Mouse (Mus musculus) cerebellum, adult 2 months (tissue): ENCODE results near the gene 1700123O20Rik. TPM values are rescaled to one million over a fixed set of nuclear protein-coding genes. Genes with fewer than 3 reads are reported as not detected.

Source experiments
- DNase-seq, 2 experiments: peaks; one replicate each; pipeline ENCODE4 v3.0.0; 2021
- H3K27ac ChIP-seq: fragments of 200-500 bp; 2 replicates; pipeline ENCODE4 v1.5.1; 2012; ENCODE audit warnings: low read length, control low read depth, inconsistent platforms; ENCODE audit not compliant: insufficient read depth
- H3K27me3 ChIP-seq: fragments of 200-500 bp; 2 replicates; pipeline ENCODE4 v1.6.1; 2012; ENCODE audit warnings: inconsistent platforms, mild to moderate bottlenecking, low read length, moderate library complexity; ENCODE audit not compliant: control insufficient read depth, insufficient read depth
- H3K4me1 ChIP-seq: fragments of 200-500 bp; 2 replicates; pipeline ENCODE4 v1.6.1; 2011; ENCODE audit warnings: low read length; ENCODE audit not compliant: control insufficient read depth, insufficient read depth
- H3K4me3 ChIP-seq: fragments of 200-500 bp; replicated peaks from 2 replicates; pipeline ENCODE3; 2011; ENCODE audit warnings: mild to moderate bottlenecking, low read depth, low read length, control low read depth; ENCODE audit not compliant: insufficient read depth
- CTCF ChIP-seq: fragments of 200-500 bp; IDR thresholded peaks from 2 replicates; pipeline ENCODE4 v1.5.1; 2011; ENCODE audit warnings: low read depth, mild to moderate bottlenecking, control low read depth, low read length, moderate library complexity, borderline replicate concordance; ENCODE audit not compliant: insufficient read depth
- POLR2A ChIP-seq: fragments of 200-500 bp; IDR thresholded peaks from 2 replicates; pipeline ENCODE4 v1.6.1; 2011; ENCODE audit warnings: low read length, control low read depth, borderline replicate concordance; ENCODE audit not compliant: insufficient read depth
- WGBS: fragments of 180-500 bp; shearing (Covaris S2); methylation state at CpG from one replicate; pipeline ENCODE4 v1.1.7; 2018; 5-methylcytosine and 5-hydroxymethylcytosine counted together
- polyA plus RNA-seq: library from polyadenylated mRNA; depleted of rRNA; stranded (reverse); fragments of >200 nt; gene quantifications from 2 replicates; pipeline ENCODE4 v1.2.3, GENCODE M21; 2012; rRNA removed

Gene 1700123O20Rik
- polyA plus RNA-seq, 1 experiment = 51.0 TPM

DNA sequence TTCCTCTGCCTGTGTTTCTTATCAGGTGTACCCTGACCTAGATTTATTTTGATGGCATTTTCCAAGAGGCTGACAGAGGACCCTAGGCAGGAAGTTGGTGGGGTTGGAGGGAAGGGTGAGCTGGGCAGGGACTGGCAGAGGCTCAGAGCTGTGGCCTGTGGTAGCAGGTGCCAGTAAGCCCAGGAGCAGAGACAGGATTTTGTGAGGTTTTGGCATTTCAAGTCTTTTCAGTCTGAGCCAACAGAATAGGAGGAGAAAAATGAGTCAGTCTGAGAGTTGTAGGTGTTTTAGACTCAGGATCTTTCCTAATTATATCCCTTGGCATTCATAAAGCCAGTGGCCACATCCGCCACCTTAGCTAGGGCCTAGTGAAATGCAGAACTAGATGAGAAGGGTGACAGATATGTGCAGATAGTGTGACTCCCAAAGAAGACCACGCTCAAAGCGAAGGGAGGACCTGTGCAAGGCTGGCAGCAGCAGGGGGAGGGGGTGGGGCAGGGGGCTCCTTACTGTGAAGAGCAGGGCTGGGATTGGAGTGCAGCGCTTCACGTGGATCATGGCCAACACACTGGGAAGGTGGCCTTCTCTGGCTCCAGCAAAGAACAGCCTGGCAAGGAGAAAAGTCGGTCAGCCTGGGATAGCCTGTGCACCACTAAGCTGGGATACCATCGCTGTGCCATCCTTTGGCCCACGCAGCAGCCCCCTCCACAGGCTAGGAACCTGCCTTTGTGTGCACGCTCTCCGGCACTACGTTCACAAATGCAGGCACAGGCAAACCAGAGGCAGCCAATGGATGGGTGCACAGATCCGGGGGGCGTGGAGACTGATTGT, 43.0 kb downstream of the 1700123O20Rik start:
- Histone ChIP-seq H3K4me3 (no peak overlapping the region), H3K27ac (peak overlapping the region; percentile 93), H3K4me1 (peaks cover 26% of the 10 kb centered on the region), H3K27me3 (no peaks in the 10 kb centered on the region)
- WGBS = 17% methylated on average over 13 of the region's 13 CpGs
- TF ChIP-seq CTCF (no peak), POLR2A (no peak)
- DNase-seq = peak; percentile 55 to 65

DNA sequence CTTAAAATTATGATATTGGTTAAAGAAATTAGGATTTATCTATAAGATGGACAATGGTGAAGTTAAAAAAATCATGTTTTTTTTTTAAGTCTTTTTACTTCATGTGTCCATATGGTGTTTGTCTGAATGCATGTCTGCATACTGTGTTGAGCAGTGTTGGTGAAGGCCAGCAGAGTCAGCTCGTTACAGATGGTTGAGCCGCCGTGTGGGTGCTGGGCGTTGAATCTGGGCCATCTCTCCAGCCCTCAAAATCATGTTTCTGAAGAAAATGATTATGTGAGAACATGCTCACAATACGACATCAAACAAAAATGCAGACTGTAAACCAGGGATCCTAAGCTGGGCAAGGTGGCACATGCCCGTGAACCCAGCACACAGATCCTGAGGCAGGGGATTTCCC, 44.3 kb downstream of the 1700123O20Rik start:
- Histone ChIP-seq H3K27me3 (no peaks in the 10 kb centered on the region), H3K27ac (peak overlapping the region; percentile 36), H3K4me1 (peaks cover 35% of the 10 kb centered on the region), H3K4me3 (no peak overlapping the region)
- 12% methylated on average over 6 of the region's 6 CpGs for WGBS
- TF ChIP-seq POLR2A = no peak
- TF ChIP-seq CTCF = no peak
- DNase-seq = peak; percentile 62 to 75

- H3K27me3 ChIP-seq = no peaks in the 10 kb centered on the region
- H3K4me3 ChIP-seq = no peak overlapping the region
- H3K4me1 ChIP-seq = peaks cover 37% of the 10 kb centered on the region
- no peak overlapping the region for H3K27ac ChIP-seq
- whole genome bisulfite sequencing = 80% methylated on average over 8 of the region's 8 CpGs
- TF ChIP-seq CTCF = no peak
- no peak for TF ChIP-seq POLR2A
- no peak for DNase-seq
These were observed 46.2 kb downstream of the 1700123O20Rik start for GRCm38 (mm10) chr14:54732206-54732605.

GRCm38 (mm10) chr14:54734004-54734403, 48.0 kb downstream of the 1700123O20Rik start:
- H3K4me1 ChIP-seq = peaks cover 37% of the 10 kb centered on the region
- DNase-seq = no peak
- 32% methylated on average over 4 of the region's 4 CpGs for WGBS
- no peak overlapping the region for H3K27ac ChIP-seq
- no peaks in the 10 kb centered on the region for H3K27me3 ChIP-seq
- no peak overlapping the region for H3K4me3 ChIP-seq
- TF ChIP-seq POLR2A (no peak), CTCF (no peak)

DNA sequence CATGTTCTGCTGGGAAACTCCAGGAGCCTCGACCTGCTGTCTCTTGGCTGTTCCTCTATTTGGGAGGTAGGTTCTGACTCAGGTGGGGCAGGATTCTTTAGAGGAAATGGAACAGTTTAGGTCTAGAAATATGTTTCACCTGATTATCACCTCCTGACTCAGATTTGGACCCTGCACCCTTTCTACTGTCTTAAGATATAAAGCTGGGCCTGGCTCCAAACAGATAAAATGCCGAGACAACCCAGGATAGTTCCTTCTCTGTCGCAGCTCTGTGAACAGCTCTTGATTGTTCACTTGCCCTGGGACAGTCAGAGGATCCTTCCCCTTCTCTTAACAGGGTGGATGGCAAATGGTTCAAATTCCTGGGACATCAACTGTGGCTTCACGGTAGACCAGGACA, 49.2 kb downstream of the 1700123O20Rik start:
- H3K27ac ChIP-seq = no peak overlapping the region
- TF ChIP-seq POLR2A (no peak), CTCF (no peak)
- H3K4me3 ChIP-seq = no peak overlapping the region
- H3K4me1 ChIP-seq = peaks cover 26% of the 10 kb centered on the region
- DNase-seq = no peak
- 81% methylated on average over 4 of the region's 4 CpGs for WGBS
- no peaks in the 10 kb centered on the region for H3K27me3 ChIP-seq

DNA sequence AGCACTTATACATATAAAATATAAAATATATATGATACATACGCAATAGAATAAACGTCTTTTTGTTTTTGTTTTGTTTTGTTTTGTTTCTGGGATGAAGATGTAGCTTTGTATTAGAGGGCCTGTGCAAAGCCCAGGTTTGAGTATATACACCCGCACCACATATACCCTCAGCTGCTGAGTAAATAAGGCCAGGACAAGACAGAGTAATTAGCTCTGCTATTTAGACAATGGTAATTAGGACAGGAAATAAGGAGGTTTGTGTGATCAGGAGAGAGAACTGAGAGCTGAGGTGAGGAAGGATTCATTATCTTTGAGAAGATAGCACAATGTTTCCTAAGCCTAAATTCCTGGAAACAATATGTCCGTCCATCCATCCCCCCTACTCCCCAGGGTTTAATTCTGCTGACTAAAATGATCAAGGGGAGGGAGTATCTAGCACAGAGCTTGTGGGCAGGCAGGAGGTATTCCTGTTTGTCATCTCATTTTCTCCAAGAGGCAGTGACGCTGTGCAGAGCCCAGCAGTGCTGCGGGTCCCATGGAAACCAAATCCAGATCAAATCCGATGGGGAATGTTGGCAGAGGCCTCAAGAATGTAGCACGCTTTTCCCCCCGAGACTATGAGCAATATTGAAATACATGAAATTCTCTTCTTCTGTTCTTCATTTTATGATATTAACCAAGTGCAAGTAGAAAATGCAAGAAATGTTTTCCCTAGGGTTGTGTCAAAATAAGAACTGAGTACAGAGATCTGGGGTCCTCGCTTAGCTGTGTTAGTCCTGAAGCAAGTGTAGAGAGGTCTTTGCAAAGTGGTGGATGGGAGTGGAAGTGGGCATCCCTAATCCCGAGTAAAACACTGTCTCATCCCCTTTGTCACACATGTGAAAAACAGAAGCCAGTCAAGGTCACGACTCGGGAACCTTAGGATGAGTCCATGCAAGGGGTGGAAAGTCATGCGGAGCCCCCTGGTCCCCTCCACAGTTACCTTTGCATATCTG, 50.8 kb downstream of the 1700123O20Rik start:
- H3K27ac ChIP-seq = peak overlapping the region; percentile 30; the same call in 1 of the 2 replicates
- H3K4me1 ChIP-seq = peaks cover 19% of the 10 kb centered on the region
- H3K4me3 ChIP-seq = no peak overlapping the region
- no peaks in the 10 kb centered on the region for H3K27me3 ChIP-seq
- no peak for DNase-seq
- TF ChIP-seq CTCF (no peak), POLR2A (no peak)
- 59% methylated on average over 14 of the region's 14 CpGs for WGBS

GRCm38 (mm10) chr14:54737634-54738033, 51.6 kb downstream of the 1700123O20Rik start:
- no peaks in the 10 kb centered on the region for H3K27me3 ChIP-seq
- peak; percentile 63 to 77 for DNase-seq
- H3K4me3 ChIP-seq = no peak overlapping the region
- no peak for TF ChIP-seq POLR2A
- TF ChIP-seq CTCF = no peak
- H3K4me1 ChIP-seq = peaks cover 25% of the 10 kb centered on the region
- WGBS = 37% methylated on average over 10 of the region's 10 CpGs
- H3K27ac ChIP-seq = peak overlapping the region; percentile 30; the same call in 1 of the 2 replicates

Other genes with a start within 250 kb of the 1700123O20Rik start
- 48.1 and 48.6 TPM in 2 replicates for gene Lrp10, start 222.1 kb upstream of the 1700123O20Rik start, polyA plus RNA-seq
- 13.0 and 14.4 TPM in 2 replicates for gene Rem2, start 210.1 kb upstream of the 1700123O20Rik start, polyA plus RNA-seq
- gene Prmt5, start 168.7 kb upstream of the 1700123O20Rik start, polyA plus RNA-seq = 60.3 and 64.3 TPM in 2 replicates
- gene Haus4, start 131.6 kb upstream of the 1700123O20Rik start, polyA plus RNA-seq = 9.5 and 9.9 TPM in 2 replicates
- gene Ajuba, start 108.7 kb upstream of the 1700123O20Rik start, polyA plus RNA-seq = 1.9 TPM in 2 replicates
- 3.2 and 4.0 TPM in 2 replicates for gene 4931414P19Rik, start 80.2 kb upstream of the 1700123O20Rik start, polyA plus RNA-seq
- gene Psmb5, start 68.2 kb upstream of the 1700123O20Rik start, polyA plus RNA-seq = 221 and 225 TPM in 2 replicates
- 0.10 TPM in 1 of 2 replicates, not detected in the other for gene Psmb11, start 64.8 kb upstream of the 1700123O20Rik start, polyA plus RNA-seq
- gene Gm17606, start 45.3 kb upstream of the 1700123O20Rik start, polyA plus RNA-seq = not detected in 2 replicates
- gene Cdh24, start 44.9 kb upstream of the 1700123O20Rik start, polyA plus RNA-seq = 7.6 and 10.3 TPM in 2 replicates
- gene Acin1, start 715 bp downstream of the 1700123O20Rik start, polyA plus RNA-seq = 199 and 207 TPM in 2 replicates
- 0.03 and 0.08 TPM in 2 replicates for gene Gm29776, start 12.6 kb downstream of the 1700123O20Rik start, polyA plus RNA-seq
- gene Cebpe, start 26.0 kb downstream of the 1700123O20Rik start, polyA plus RNA-seq = 0.08 TPM in 2 replicates
- gene Slc7a8, start 95.7 kb downstream of the 1700123O20Rik start, polyA plus RNA-seq = 37.1 and 41.6 TPM in 2 replicates
- not detected in 2 replicates for gene Rnf212b, start 127.9 kb downstream of the 1700123O20Rik start, polyA plus RNA-seq
- 12.0 and 12.4 TPM in 2 replicates for gene Homez, start 184.7 kb downstream of the 1700123O20Rik start, polyA plus RNA-seq
- 21.6 and 22.1 TPM in 2 replicates for gene Ppp1r3e, start 191.3 kb downstream of the 1700123O20Rik start, polyA plus RNA-seq
- 113 TPM in 2 replicates for gene Bcl2l2, start 197.2 kb downstream of the 1700123O20Rik start, polyA plus RNA-seq
- 0.34 TPM in 1 of 2 replicates, not detected in the other for gene Gm20521, start 197.2 kb downstream of the 1700123O20Rik start, polyA plus RNA-seq
- gene Pabpn1, start 206.3 kb downstream of the 1700123O20Rik start, polyA plus RNA-seq = 413 and 433 TPM in 2 replicates
- gene Slc22a17, start 226.9 kb downstream of the 1700123O20Rik start, polyA plus RNA-seq = 687 and 690 TPM in 2 replicates
- gene Efs, start 239.9 kb downstream of the 1700123O20Rik start, polyA plus RNA-seq = 9.9 and 11.2 TPM in 2 replicates
- gene Il25, start 246.5 kb downstream of the 1700123O20Rik start, polyA plus RNA-seq = 0.26 and 0.43 TPM in 2 replicates